Comparison of ENCODE assay signal across 8 mouse cellular contexts in the genomic region with DNA sequence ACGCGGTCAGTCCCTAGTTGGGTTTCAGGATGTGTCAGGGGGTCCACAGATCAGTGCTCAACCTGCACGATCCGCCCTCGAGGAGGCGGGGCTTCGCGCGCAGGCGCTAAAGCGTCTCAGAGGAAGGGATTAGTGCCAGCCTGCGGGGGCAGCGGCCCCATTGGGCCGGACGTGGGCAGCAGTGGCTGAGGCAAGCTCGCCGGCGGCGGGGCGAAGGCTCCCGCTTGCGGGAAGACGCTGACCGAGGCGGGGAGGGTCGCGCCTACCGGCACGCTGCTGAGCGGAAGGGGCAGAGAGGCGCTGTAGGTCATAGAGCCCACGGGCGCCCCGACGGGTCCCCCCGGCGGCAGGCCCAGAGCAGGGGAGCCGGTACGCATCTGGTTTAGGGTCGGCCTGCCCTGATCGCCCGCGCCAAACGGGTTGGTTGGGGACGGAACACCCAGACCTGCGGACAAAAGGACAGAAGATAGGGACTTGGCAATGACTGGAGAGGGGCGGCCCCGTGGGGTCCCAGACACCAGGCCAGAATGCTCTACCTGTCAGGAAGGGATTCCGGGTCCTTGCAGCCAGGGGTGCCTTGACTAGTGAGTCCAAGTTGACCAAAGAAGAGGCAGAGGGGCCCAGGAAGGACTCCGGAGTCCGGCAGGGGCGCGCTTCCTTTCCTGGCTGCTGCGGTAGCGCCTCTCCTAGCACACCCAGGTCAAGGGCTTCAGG. TPM values are rescaled to one million over a fixed set of nuclear protein-coding genes. Genes with fewer than 3 reads are reported as not detected.
A peak's percentile ranks its signal among the peaks of the same experiment; 100 is the strongest.
DNase-seq lines count a peak whose midpoint lies in the region; ATAC-seq and TF ChIP-seq lines count a peak whose summit lies in the region.

No protein-coding gene starts in this region.

- peak overlapping the region; percentile 81 for H3K4me2 ChIP-seq in hindbrain, embryonic 12.5 days (replicated peaks)
- peak overlapping the region; percentile 81 for H3K4me2 ChIP-seq in neural tube, embryonic 15.5 days

- 5% methylated on average over 55 of the region's 55 CpGs for WGBS in thymus, adult 2 months
- 6% methylated on average over 54 of the region's 55 CpGs for WGBS in hindbrain, embryonic 12.5 days
- WGBS in neural tube, embryonic 15.5 days, result 4% methylated on average over 55 of the region's 55 CpGs

- H3K27ac ChIP-seq in thymus, adult 2 months (ENCODE audit: control insufficient read depth, insufficient read depth, low read length), result no peak overlapping the region
- no peak overlapping the region for H3K27ac ChIP-seq in hindbrain, embryonic 12.5 days
- no peak overlapping the region for H3K27ac ChIP-seq in neural tube, embryonic 15.5 days (replicated peaks)

- no peaks in the 10 kb centered on the region for H3K36me3 ChIP-seq in thymus, adult 2 months (ENCODE audit: control insufficient read depth, insufficient read depth, low read length)
- no peaks in the 10 kb centered on the region for H3K36me3 ChIP-seq in hindbrain, embryonic 12.5 days
- no peaks in the 10 kb centered on the region for H3K36me3 ChIP-seq in neural tube, embryonic 15.5 days

- peak overlapping the region; percentile 28 for H3K4me3 ChIP-seq in thymus, adult 2 months (ENCODE audit: control insufficient read depth, insufficient read depth, low read length)
- H3K4me3 ChIP-seq in hindbrain, embryonic 12.5 days, result peak overlapping the region; percentile 52
- H3K4me3 ChIP-seq in neural tube, embryonic 15.5 days (replicated peaks), result peak overlapping the region; percentile 51

- DNase-seq in cerebellum, adult 11 months, result peak; percentile 27
- DNase-seq in cerebellum, adult 18-20 months, result no peak
- DNase-seq in thymus, adult 2 months, result no peak
- no peak for DNase-seq in thymus, adult 18-20 months
- peak; percentile 47 for DNase-seq in liver
- no peak for DNase-seq in urinary bladder, adult 2 months (ENCODE audit: low spot score)

- no peak for TF ChIP-seq POLR2A in thymus, adult 2 months (IDR thresholded peaks at IDR 0.05; ENCODE audit: control insufficient read depth, extremely low read depth, insufficient read depth, low read length, poor library complexity)

- ATAC-seq in hindbrain, embryonic 12.5 days (ENCODE audit: low FRiP score), result peak; percentile 46; the same call in 1 of the 2 replicates
- ATAC-seq in neural tube, embryonic 15.5 days (ENCODE audit: low FRiP score), result peak; percentile 51

- H3K4me1 ChIP-seq in thymus, adult 2 months (replicated peaks; ENCODE audit: control insufficient read depth, insufficient read depth, low read length), result no peaks in the 10 kb centered on the region; the same call in 1 of the 2 replicates
- H3K4me1 ChIP-seq in hindbrain, embryonic 12.5 days, result peaks cover 11% of the 10 kb centered on the region
- H3K4me1 ChIP-seq in neural tube, embryonic 15.5 days, result peaks cover 15% of the 10 kb centered on the region

- no peaks in the 10 kb centered on the region; the same call in 1 of the 2 replicates for H3K27me3 ChIP-seq in thymus, adult 2 months (ENCODE audit: control insufficient read depth, insufficient read depth, low read length)
- peaks cover 62% of the 10 kb centered on the region for H3K27me3 ChIP-seq in hindbrain, embryonic 12.5 days
- H3K27me3 ChIP-seq in neural tube, embryonic 15.5 days (replicated peaks), result peaks cover 35% of the 10 kb centered on the region

- H3K9me3 ChIP-seq in hindbrain, embryonic 12.5 days (replicated peaks), result no peaks in the 10 kb centered on the region
- H3K9me3 ChIP-seq in neural tube, embryonic 15.5 days (replicated peaks), result no peaks in the 10 kb centered on the region

- TF ChIP-seq CTCF in thymus, adult 2 months (IDR thresholded peaks at IDR 0.05; ENCODE audit: borderline replicate concordance, control insufficient read depth, extremely low read depth, insufficient read depth, low read length, poor library complexity), result no peak

- H3K9ac ChIP-seq in hindbrain, embryonic 12.5 days, result peak overlapping the region; percentile 78
- H3K9ac ChIP-seq in neural tube, embryonic 15.5 days (replicated peaks), result peak overlapping the region; percentile 65

RNA-seq across cellular contexts. Expression of a gene that starts 5.2 kb away (rescaled TPM):
- 0.04 and 0.39 TPM in 2 replicates for polyA plus RNA-seq in thymus, adult 2 months (2012; rRNA removed)
- 0.08 TPM in 1 of 2 replicates, not detected in the other for polyA plus RNA-seq in hindbrain, embryonic 12.5 days (2016; fragmentation: Nextera tagmentation; extraction: Ambion mirVana)
- 0.28 and 0.42 TPM in 2 replicates for polyA plus RNA-seq in neural tube, embryonic 15.5 days (2015; fragmentation: Nextera tagmentation; extraction: Ambion mirVana)
- 0.06 TPM in 1 of 2 replicates, not detected in the other for polyA plus RNA-seq in urinary bladder, adult 2 months (2012; rRNA removed)

RNA-seq across cellular contexts. Expression of a gene that starts 8.6 kb away (rescaled TPM):
- 1.8 and 3.3 TPM in 2 replicates for polyA plus RNA-seq in thymus, adult 2 months (2012; rRNA removed)
- 1.7 and 2.5 TPM in 2 replicates for polyA plus RNA-seq in hindbrain, embryonic 12.5 days (2016; fragmentation: Nextera tagmentation; extraction: Ambion mirVana)
- 1.1 and 1.5 TPM in 2 replicates for polyA plus RNA-seq in neural tube, embryonic 15.5 days (2015; fragmentation: Nextera tagmentation; extraction: Ambion mirVana)
- polyA plus RNA-seq in urinary bladder, adult 2 months (2012; rRNA removed), result 28.5 and 34.1 TPM in 2 replicates

RNA-seq across cellular contexts. Expression of a gene that starts 17.2 kb away (rescaled TPM):
- 2.3 and 6.5 TPM in 2 replicates for polyA plus RNA-seq in thymus, adult 2 months (2012; rRNA removed)
- polyA plus RNA-seq in hindbrain, embryonic 12.5 days (2016; fragmentation: Nextera tagmentation; extraction: Ambion mirVana), result 19.1 and 21.4 TPM in 2 replicates
- 12.8 and 14.7 TPM in 2 replicates for polyA plus RNA-seq in neural tube, embryonic 15.5 days (2015; fragmentation: Nextera tagmentation; extraction: Ambion mirVana)
- polyA plus RNA-seq in urinary bladder, adult 2 months (2012; rRNA removed), result 2.6 and 2.9 TPM in 2 replicates

RNA-seq across cellular contexts. Expression of a gene that starts 30.4 kb away (rescaled TPM):
- 0.13 and 0.19 TPM in 2 replicates for polyA plus RNA-seq in thymus, adult 2 months (2012; rRNA removed)
- 4.2 and 5.2 TPM in 2 replicates for polyA plus RNA-seq in hindbrain, embryonic 12.5 days (2016; fragmentation: Nextera tagmentation; extraction: Ambion mirVana)
- 2.0 and 2.8 TPM in 2 replicates for polyA plus RNA-seq in neural tube, embryonic 15.5 days (2015; fragmentation: Nextera tagmentation; extraction: Ambion mirVana)
- 1.7 and 2.0 TPM in 2 replicates for polyA plus RNA-seq in urinary bladder, adult 2 months (2012; rRNA removed)

RNA-seq across cellular contexts. Expression of a gene that starts 57.9 kb away (rescaled TPM):
- 5.4 and 6.8 TPM in 2 replicates for polyA plus RNA-seq in thymus, adult 2 months (2012; rRNA removed)
- 3.4 and 4.6 TPM in 2 replicates for polyA plus RNA-seq in hindbrain, embryonic 12.5 days (2016; fragmentation: Nextera tagmentation; extraction: Ambion mirVana)
- polyA plus RNA-seq in neural tube, embryonic 15.5 days (2015; fragmentation: Nextera tagmentation; extraction: Ambion mirVana), result 9.4 and 10.4 TPM in 2 replicates
- polyA plus RNA-seq in urinary bladder, adult 2 months (2012; rRNA removed), result 14.3 and 16.7 TPM in 2 replicates

Comparison
In these comparisons a context has a peak if more than half of its experiments do, and no peak if none do; other contexts are left out.
1. DNase-seq: peak in cerebellum, adult 11 months (single experiment) and liver (single experiment); none in cerebellum, adult 18-20 months (0 of 2), thymus, adult 2 months (single experiment), thymus, adult 18-20 months (0 of 2) and urinary bladder, adult 2 months (single experiment).
2. Peak in every context shown above with its lines, with median percentiles within 50 percentile points of each other: H3K4me3 ChIP-seq.